Mouse (Mus musculus): ENCODE data around the gene Arpp19.

Arpp19 gene

DNA sequence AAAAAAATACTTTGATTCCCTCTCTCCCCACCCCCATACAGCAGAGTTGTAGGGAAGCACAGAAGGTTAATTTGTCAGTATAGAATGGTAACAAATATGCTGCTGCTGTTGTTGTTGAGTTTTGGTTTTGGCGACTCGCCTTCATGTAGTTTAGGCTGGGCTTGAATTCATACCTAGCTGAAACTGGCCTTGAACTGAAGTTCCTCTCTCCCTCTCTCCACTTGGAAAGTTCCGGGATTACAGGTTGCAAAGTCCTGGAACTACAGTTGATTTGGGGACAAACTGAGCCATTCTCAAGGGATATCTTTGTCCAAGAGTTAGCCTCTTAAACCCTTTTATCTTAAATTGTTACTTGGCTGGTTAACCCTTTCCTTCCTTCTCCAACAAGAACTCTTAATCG is 1.5 kb upstream of the Arpp19 start:
- no peak for DNase-seq (ENCODE audit: low read depth in 1 of 2, low spot score in 2 of 2)

GRCm38 (mm10) chr9:75038357-75038688 is 909 bp downstream of the Arpp19 start:
- no peak for DNase-seq (ENCODE audit: low read depth in 1 of 2, low spot score in 2 of 2)

- DNase-seq (ENCODE audit: low read depth in 1 of 2, low spot score in 2 of 2): no peak
Measured at GRCm38 (mm10) chr9:75040566-75040965, 3.2 kb downstream of the Arpp19 start.

DNA sequence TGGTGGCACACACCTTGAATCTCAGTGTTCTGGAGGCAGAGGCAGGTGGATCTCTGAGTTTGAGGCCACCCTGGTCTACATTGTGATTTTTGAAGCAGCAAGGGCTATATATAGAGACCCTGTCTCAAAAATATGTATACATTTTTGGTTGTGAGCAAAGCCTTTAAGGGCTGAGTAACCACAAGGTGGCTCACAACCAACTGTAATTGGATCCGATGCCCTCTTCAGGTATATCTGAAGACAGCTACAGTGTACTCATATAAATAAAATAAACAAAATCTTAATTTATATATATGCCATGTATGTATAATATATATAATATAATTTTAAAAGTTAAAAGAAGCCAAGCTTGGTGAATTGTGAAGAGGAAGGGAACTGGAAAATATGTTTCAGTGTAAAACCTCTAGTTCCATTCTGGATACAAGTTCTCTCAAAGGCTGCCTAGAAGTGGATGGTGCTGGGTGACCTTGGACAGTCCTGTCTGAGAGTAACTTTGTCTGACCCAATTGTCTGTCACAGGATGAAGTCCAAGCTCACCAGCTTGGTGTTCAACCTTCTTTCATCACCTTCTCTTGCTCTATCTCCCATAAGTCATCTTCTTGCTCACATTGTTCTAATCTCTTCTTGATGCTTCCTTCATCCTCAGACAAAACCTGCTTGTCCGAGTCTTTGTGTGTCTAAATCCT is 4.6 kb downstream of the Arpp19 start:
- no peak for DNase-seq (ENCODE audit: low read depth in 1 of 2, low spot score in 2 of 2)

- no peak for DNase-seq (ENCODE audit: low read depth in 1 of 2, low spot score in 2 of 2)
Measured at GRCm38 (mm10) chr9:75043191-75043590, 5.8 kb downstream of the Arpp19 start.

DNA sequence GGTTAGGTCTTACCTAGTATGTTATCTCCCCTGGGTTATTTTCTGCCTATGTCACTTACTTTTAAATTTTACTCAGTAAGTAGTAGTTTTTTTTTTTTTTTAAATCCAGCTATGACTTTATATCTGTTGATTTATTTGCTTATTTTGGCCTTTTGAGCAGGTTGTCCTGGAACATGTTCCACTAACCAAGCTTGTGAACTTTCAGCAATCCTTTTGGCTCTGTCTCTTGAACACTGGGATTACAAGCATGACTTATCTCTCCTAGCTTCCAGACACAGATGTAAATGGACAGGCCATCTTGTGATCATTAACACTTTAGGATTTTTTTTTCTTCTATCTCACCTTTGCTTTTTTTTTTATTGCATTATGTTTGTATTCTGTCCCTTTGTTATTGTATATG is 9.7 kb downstream of the Arpp19 start:
- DNase-seq (ENCODE audit: low read depth in 1 of 2, low spot score in 2 of 2): no peak

DNA sequence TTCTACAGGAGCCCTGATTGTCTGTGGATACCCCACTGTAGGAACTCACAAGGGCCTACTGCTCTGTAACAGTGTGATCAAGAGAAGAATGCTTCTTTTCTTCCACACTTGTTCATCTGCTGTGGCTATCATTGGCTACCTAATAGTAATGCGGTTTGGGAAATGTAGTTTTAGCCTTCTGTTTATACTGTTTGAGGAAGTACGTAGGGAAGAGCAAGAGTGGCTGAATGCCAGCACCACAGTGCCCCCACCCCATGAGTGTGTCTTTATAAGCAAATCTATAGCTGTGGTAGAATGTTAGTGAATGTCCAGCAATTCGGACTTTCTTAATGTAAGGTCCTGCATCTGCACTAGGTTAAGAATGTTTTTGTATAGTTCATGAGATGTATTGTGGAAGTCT is 11.7 kb downstream of the Arpp19 start:
- peak in 1 of 2 experiments; percentile 31 for DNase-seq (ENCODE audit: low read depth in 1 of 2, low spot score in 2 of 2)

GRCm38 (mm10) chr9:75050003-75050402 is 12.6 kb downstream of the Arpp19 start:
- DNase-seq (ENCODE audit: low read depth in 1 of 2, low spot score in 2 of 2): peak in 1 of 2 experiments; percentile 46

DNA sequence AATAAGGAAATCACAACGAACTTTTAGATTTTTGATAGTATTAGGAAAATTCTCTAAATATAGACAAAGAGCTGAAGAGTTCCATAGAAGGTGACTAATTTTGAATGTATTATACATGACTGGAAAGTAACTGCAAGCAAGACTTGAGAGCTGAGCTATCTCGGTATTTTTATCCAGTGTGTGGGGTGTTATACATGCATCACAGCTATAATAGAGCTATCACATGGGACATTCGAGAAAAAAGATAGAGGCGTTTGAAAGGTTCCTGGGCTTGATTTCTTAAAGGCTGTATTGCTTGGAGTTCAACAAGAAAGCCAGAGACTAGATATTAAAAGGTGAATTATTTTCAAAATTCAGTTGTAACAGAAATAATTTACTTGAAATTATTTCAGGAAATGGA is 14.4 kb downstream of the Arpp19 start:
- DNase-seq (ENCODE audit: low read depth in 1 of 2, low spot score in 2 of 2): no peak

GRCm38 (mm10) chr9:75055046-75055445 is 17.6 kb downstream of the Arpp19 start:
- no peak for DNase-seq (ENCODE audit: low read depth in 1 of 2, low spot score in 2 of 2)

DNA sequence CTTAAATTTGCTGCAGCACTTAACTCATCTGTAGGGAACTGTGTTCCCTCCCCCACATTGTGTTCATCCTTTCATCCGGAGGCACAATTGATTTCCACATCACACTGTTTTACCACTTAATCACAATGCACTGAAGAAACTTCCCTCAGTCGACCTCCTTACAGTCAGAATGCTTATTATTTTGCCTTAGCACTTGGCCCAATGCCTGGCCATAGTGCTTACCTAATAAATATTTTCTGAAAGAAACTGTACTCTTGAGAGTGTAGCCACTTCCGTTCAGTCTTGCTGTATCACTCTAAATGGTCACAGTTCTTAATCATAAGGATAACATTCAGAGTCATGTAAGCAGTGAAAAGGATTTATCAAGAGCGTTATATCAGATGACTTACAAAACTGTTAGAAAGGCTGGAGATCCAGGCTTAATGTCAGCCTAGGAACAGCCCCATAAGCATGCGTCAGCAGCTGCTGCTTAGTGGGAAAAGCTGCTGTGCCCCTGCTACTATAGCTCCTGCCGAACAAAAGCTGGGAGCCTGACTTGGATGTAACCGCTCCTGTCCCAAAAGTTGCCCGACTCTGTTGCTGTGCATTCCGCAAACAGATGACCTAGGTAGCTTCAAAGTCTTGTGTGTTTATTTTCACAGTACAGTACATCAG is 27.4 kb downstream of the Arpp19 start:
- DNase-seq (ENCODE audit: low read depth in 1 of 2, low spot score in 2 of 2): no peak

DNA sequence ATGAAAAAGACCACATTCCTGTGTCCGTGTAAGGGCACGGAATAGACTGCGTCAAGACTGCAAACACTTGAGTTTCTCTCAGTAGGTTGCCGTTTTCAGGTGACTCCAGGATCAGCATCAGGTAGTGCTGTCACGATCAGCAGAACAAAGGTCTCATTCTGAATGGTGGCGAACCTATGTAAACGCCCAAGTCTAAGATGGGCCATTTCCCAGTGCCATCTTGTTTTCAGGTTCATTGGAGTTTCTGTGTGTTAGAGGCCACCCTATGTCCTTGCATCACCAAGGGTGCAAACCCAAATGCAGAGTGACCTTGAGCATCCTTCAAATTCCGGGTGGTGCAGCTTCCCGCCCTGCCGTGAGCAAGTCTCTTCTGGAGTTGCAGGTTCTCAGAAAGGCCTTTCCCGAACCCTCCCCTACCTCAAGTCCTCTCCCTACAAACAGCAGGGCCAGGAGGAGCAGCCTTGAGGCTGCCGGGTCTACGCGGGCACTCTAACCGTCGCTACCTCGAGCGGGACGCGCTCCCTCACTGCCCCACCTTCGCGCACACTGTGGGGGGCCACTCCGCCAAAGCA is 33.1 kb downstream of the Arpp19 start, which contains the start of gene Myo5a:
Myo5a (plus strand) TSS at position 559 of the 572 bp plus-strand sequence.
- DNase-seq (ENCODE audit: low read depth in 1 of 2, low spot score in 2 of 2): no peak

DNA sequence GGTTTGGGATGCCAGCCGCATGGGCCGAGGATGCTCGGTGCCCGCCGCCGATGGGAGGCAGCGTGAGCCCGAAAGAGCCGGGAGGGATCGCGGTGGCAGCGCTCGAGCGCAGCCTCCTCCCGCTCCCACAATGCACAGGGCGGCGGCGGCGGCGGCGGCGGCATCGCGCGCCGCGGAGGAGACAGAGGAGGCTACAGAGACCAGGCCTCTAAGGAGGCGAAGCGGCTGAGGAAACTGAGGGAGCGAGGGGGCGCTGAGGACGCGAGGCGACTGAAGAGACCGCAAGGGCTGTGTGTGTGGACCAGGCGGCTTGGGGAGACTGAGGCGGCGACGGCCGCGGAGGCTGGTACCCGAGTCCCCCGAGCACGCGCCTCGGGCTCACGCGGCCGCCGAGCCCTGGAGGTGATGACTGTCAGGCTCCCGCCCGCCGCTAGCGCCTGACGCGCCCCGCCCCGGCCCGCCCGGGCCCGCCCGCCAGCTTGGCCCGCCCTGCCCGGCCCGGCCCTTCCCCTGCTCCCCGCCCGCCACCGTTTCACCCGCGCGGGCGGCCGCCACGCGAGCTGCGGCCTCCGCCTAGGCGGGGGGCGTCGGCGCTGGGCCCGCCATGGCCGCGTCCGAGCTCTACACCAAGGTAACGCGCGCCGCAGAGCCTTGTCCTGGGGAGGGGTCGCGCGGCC is 33.8 kb downstream of the Arpp19 start:
- DNase-seq (ENCODE audit: low read depth in 1 of 2, low spot score in 2 of 2): peak; percentile 31 to 65

DNA sequence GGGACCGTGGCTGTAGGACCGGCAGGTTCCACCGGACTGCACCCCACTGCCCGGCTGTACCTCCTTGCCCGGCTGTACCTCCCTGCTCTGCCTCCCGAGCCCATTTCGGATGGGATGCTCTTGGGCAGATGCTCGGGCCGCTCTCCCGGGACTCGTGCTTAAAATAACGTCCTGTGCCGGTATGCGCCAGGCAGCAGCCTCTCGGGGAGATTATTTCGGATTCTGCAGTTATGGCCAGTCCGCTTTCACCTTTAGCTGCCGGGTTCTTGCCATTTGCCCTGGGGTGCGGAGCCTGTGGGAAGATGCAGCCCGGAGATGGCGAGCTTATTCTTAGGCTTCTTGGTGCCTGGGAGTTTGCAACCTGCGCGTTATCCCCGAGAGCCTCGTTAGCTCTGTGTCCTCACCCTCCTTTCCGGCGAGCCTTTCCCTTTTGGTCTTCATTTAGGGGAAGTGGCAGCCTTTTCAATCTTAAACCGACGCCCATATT is 34.3 kb downstream of the Arpp19 start:
- peak; percentile 21 to 34 for DNase-seq (ENCODE audit: low read depth in 1 of 2, low spot score in 2 of 2)

DNA sequence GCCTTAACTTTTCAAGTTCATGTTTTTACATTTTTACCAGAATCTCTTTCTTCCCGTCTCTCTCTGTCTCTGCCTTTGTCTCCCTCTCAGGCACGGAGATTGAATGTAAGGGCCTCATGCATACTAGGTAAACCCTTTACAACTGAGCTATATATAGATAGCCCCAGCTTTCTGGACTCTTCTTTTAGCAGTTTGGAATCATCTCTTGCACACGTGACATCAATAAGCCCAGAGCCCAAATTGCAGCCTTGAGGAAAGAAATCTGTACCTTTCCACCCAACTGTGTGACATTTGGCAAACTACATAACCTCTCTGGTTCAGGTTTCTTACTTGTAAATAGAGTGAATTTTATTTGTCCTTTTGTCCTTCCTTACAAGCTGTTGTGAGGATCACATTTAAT is 34.9 kb downstream of the Arpp19 start:
- no peak for DNase-seq (ENCODE audit: low read depth in 1 of 2, low spot score in 2 of 2)

DNA sequence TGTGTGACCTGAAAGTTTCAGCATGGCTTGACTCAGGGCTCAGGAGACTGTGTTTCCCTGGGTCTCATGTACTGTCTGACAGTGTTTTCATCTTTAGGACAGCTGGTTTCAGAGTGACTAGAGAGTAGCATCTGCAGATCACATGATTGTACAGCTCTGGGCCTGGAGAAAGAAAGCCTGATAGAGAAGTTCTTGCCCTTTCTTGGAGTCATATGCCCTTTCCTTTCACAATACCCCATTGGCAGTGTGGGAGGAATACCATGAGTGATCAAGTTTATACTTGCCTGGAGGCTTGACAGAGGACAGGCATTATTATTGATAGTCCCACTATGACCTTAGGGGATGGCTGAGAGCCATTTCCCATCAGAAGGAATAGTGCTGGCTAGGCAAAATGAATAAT is 39.8 kb downstream of the Arpp19 start:
- DNase-seq (ENCODE audit: low read depth in 1 of 2, low spot score in 2 of 2): no peak

DNA sequence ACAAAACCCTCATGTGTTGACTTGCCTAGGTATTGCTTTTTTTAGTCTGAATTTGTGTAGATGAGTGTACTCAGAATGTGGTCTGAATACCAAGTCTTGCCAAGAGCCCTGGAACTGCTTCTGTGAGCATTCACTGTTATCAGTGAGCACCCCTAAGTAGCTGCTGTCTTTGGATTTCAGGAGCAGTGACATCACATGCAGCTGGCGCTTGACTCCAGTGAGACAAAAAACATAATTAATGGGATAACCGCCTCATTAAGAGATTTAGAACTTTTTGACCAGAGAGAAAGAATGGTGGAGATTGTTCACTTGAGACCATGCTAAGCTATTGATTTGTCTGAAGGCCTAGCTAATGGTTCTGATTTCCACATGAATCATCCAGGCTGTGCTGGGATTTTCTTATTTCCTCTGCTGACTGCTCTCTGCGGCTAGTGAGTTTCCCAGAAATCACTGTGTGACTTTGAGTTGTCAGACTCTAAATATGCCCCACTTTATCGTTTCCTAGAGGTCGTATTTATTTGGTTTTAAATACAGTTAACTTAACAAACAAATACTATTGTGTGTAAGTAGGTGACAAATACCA is 47.9 kb downstream of the Arpp19 start:
- DNase-seq (ENCODE audit: low read depth in 1 of 2, low spot score in 2 of 2): no peak

- no peak for DNase-seq (ENCODE audit: low read depth in 1 of 2, low spot score in 2 of 2)
Measured at GRCm38 (mm10) chr9:75087823-75088222, 50.4 kb downstream of the Arpp19 start.

GRCm38 (mm10) chr9:75089285-75089684 is 51.9 kb downstream of the Arpp19 start:
- no peak for DNase-seq (ENCODE audit: low read depth in 1 of 2, low spot score in 2 of 2)

GRCm38 (mm10) chr9:75092134-75092533 is 54.7 kb downstream of the Arpp19 start:
- DNase-seq (ENCODE audit: low read depth in 1 of 2, low spot score in 2 of 2): no peak

GRCm38 (mm10) chr9:75094762-75095161 is 57.3 kb downstream of the Arpp19 start:
- DNase-seq (ENCODE audit: low read depth in 1 of 2, low spot score in 2 of 2): peak in 1 of 2 experiments; percentile 36

All from monocyte, adult 2 months (primary cell).